Mouse (Mus musculus) adrenal gland, postnatal 4 days (tissue): ENCODE results near the gene Gpr132. TPM values are rescaled to one million over a fixed set of nuclear protein-coding genes. Genes with fewer than 3 reads are reported as not detected.

Experiments used
- DNase-seq, 2 experiments: peaks; one replicate each; pipeline ENCODE4 v3.0.0; 2021 to 2022; ENCODE audit warnings: low spot score in 2 of 2, mixed read lengths in 2 of 2
- total RNA-seq, 2 experiments: library from RNA; stranded (reverse); gene quantifications; 2 replicates each; pipeline ENCODE4 v1.2.3; 2021

Gene Gpr132
- total RNA-seq, 2 experiments from 2014 or later: 0.20 to 0.39 TPM

- no peak for DNase-seq
These were observed 9.6 kb upstream of the Gpr132 start for GRCm38 (mm10) chr12:112877607-112878020.

- DNase-seq: no peak
These were observed 9.1 kb upstream of the Gpr132 start for GRCm38 (mm10) chr12:112877073-112877576.

GRCm38 (mm10) chr12:112876332-112877072 is 8.5 kb upstream of the Gpr132 start:
- no peak for DNase-seq

DNA sequence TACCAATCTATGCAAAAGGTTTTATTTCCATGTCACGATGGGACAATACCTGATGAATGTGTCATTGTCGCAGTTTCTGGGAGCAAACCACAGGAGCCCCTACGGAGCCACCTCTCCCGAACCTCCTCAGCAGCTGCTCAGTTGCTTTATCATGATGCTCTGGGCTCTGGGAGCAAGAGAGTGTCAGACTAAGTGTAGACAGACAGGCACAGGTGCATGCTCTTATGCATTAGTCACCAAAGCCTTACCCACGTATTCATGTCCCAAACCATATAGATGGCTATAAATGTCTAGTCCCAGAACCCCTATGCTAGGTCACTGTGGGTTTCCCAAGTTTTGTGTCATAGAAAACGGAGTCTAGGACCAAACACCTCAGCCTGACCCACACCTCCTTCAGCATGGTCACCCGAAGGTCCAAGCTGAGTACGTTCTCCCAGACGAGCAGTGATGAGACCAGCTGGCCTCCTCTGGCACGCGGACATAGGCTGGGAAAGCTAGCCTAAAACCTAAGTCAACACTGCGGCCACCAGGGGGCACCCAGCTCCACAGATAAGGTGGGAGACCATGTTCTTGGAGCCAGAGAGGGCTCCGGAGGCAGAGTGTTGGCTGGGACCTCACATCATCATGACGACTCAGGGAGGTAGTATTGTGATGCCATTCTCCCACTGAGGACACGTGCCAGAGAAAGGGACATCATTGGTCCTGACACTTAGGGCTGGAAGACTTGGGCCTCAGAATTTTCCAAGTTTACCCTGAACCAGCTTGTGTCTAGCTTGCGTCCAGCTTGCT is 7.4 kb upstream of the Gpr132 start:
- peak; percentile 74 to 86 for DNase-seq

GRCm38 (mm10) chr12:112874199-112874598 is 6.2 kb upstream of the Gpr132 start:
- DNase-seq: no peak

GRCm38 (mm10) chr12:112873452-112874190 is 5.6 kb upstream of the Gpr132 start:
- peak in 1 of 2 experiments; percentile 53 for DNase-seq

- no peak for DNase-seq
These were observed 5.0 kb upstream of the Gpr132 start for GRCm38 (mm10) chr12:112872991-112873390.

DNA sequence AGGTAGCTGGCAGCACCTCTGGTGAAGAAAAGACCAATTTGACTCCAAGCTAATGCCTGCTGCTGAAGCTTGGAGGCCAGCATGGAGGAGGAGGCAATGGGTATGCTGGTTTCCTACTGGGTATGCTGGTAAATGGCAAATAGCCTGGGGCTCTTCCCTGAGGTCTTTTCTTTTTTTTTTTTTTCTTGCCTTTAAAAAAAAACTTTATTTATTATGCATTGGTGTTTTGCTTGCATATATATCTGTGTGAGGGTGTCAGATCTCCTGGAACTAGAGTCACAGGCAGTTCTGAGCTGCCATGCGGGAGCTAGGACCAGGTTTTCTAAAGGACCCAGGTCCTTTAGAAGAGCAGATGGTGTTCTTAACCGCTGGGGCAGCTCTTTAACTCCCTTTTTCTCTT is 3.2 kb upstream of the Gpr132 start:
- DNase-seq: no peak

DNA sequence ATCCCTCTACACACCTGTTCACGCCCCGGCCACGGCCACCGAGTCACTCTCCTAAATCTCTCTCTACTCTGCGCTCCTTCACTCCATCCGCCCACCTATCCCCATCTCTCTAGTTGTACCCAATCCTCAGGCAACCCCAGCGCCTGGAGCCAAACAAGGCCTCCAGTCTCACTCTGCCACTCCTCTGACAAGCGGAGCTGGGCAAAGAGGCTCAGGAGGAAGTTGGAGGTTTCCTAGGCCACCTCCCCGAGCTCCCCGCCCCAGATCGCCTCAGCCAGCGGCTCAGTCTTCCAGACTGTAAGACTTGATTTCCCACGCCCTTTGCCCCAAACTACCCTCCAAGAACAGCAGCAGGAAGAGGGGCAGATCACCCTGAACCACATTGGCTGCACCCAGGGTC is 2.7 kb upstream of the Gpr132 start:
- no peak for DNase-seq

GRCm38 (mm10) chr12:112869783-112870204 is 1.8 kb upstream of the Gpr132 start:
- DNase-seq: no peak

- no peak for DNase-seq
These were observed 838 bp downstream of the Gpr132 start for GRCm38 (mm10) chr12:112867106-112867674.

DNA sequence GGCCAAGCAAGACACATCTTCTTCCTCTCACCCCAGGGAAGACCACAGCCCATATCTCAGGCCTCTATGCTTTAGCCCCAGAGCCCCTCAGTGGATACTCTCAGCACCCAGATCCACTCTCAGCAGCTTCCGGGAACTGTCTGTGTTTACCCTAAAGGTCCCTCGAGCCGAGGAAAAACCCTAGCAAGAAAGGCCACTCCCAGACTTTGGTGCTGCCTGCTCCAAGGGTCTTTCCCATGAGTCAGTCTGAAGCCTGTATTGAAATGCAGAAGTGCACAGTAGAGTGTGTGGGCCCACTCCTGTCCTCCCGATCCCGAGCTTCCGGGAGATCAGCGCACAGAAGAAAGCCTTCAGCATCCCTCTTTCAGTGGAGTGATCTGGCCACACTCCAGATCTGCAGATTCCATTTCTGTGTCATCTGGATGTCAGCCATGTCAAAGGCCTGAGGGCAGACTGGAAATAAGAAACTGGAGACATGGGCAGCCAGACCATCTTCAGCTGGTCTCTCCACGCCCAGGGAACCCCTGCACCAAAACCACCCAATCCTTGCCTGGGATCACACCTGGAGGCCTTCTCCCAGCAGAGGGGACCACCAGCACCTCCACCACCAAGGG is 1.5 kb downstream of the Gpr132 start:
- DNase-seq: no peak

DNA sequence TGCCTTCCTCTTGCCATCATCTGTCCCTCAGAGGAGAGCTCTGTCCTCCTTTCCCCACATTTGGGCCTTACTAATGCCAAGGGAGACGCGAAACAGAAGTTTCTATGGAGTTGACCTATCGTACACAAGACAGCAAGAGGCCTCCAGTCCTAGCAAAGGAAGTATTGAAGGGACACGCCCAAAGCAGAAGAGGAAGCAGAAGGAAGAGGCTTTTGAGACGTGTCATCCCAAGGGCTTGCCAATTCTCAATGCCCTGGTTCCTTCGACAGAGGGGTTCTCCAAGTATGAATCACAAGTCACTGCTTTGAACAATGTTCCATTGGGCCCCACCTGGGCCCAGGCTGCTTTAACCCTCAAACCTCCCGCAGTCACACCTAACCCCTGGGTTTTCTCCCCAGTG is 3.2 kb downstream of the Gpr132 start:
- DNase-seq: no peak

GRCm38 (mm10) chr12:112861911-112862321 is 6.1 kb downstream of the Gpr132 start:
- no peak for DNase-seq

- no peak for DNase-seq
These were observed 7.3 kb downstream of the Gpr132 start for GRCm38 (mm10) chr12:112860765-112861164.

- DNase-seq: no peak
These were observed 8.1 kb downstream of the Gpr132 start for GRCm38 (mm10) chr12:112859930-112860329.

GRCm38 (mm10) chr12:112858581-112859336 is 9.3 kb downstream of the Gpr132 start:
- no peak for DNase-seq

- DNase-seq: no peak
These were observed 10.8 kb downstream of the Gpr132 start for GRCm38 (mm10) chr12:112857021-112857925.

DNA sequence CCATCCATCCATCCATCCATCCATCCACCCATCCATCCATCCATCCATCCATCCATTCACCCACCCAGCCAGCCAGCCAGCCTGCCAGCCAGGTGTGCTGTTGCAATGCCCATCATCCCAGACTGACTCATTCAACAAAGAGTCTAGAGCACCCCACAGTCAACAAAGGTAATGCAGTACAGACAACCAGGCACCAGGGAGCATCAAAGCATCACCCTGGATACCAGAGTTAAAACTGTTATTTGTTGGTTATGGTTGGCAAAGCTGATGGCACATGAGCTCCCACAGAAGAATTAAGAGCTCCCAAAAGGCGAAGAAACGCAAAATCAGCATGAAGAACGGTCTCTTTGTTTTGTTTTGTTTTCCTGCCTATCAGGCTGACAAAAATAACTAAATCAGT is 11.7 kb downstream of the Gpr132 start:
- no peak for DNase-seq
